Mouse (Mus musculus) embryonic facial prominence, embryonic 14.5 days (tissue): ENCODE measurements around the gene Ctrl. TPM values are rescaled to one million over a fixed set of nuclear protein-coding genes. Genes with fewer than 3 reads are reported as not detected.

Source experiments
- ATAC-seq: fragments of 200-750 bp; cut with Nextera tagmentation; 2 replicates; pipeline ENCODE4 v1.8.0; 2017; ENCODE audit warnings: low read depth, moderate number of reproducible peaks, moderate TSS enrichment
- DNase-seq: peaks from one replicate; pipeline ENCODE4 v3.0.0-alpha.2; 2015; ENCODE audit warnings: low spot score
- H3K27ac ChIP-seq: fragments of 300-500 bp; sonication (generic); replicated peaks from 2 replicates; pipeline ENCODE4 v1.5.1; 2014; ENCODE audit warnings: low read depth, mild to moderate bottlenecking, low read length, moderate library complexity
- H3K27me3 ChIP-seq: fragments of 300-500 bp; sonication (generic); replicated peaks from 2 replicates; pipeline ENCODE4 v1.6.1; 2014; ENCODE audit warnings: low read length; ENCODE audit not compliant: control insufficient read depth, insufficient read depth
- H3K36me3 ChIP-seq: fragments of 300-500 bp; sonication (generic); 2 replicates; pipeline ENCODE4 v1.6.1; 2014; ENCODE audit warnings: low read length, mixed read lengths; ENCODE audit not compliant: control insufficient read depth, insufficient read depth
- H3K4me1 ChIP-seq: fragments of 300-500 bp; sonication (generic); 2 replicates; pipeline ENCODE4 v1.6.1; 2014; ENCODE audit warnings: antibody characterized with exemption, low read length; ENCODE audit not compliant: control insufficient read depth, insufficient read depth
- H3K4me2 ChIP-seq: fragments of 300-500 bp; sonication (generic); 2 replicates; pipeline ENCODE4 v1.6.1; 2014; ENCODE audit warnings: low read depth, mild to moderate bottlenecking, low read length, moderate library complexity, mixed read lengths
- H3K4me3 ChIP-seq: fragments of 300-500 bp; sonication (generic); 2 replicates; pipeline ENCODE4 v1.5.1; 2014; ENCODE audit warnings: low read depth, mild to moderate bottlenecking, low read length
- H3K9ac ChIP-seq: fragments of 300-500 bp; sonication (generic); 2 replicates; pipeline ENCODE4 v1.6.1; 2014; ENCODE audit warnings: low read depth, mild to moderate bottlenecking, low read length, moderate library complexity, mixed read lengths
- H3K9me3 ChIP-seq: fragments of 300-500 bp; sonication (generic); 2 replicates; pipeline ENCODE4 v1.6.1; 2016; ENCODE audit warnings: low read length; ENCODE audit not compliant: control insufficient read depth
- WGBS: fragments of 180-500 bp; shearing (Covaris S2); extraction: QIAGEN DNeasy Blood & Tissue Kit; methylation state at CpG from one replicate; pipeline ENCODE4 v1.1.7; 2014; 5-methylcytosine and 5-hydroxymethylcytosine counted together
- polyA plus RNA-seq: library from polyadenylated mRNA; unstranded; fragments of >200 nt; fragmentation: Nextera tagmentation; extraction: Ambion mirVana; gene quantifications from 2 replicates; pipeline ENCODE4 v1.2.1, GENCODE M21; 2014

Gene Ctrl
- polyA plus RNA-seq, 1 experiment from 2014 or later = 0.57 TPM

GRCm38 (mm10) chr8:105935863-105936603 is 2.4 kb upstream of the Ctrl start:
- no peaks in the 10 kb centered on the region for H3K9me3 ChIP-seq
- peak overlapping the region; percentile 76 for H3K4me3 ChIP-seq
- peak overlapping the region; percentile 76 for H3K9ac ChIP-seq
- H3K36me3 ChIP-seq = peaks cover 18% of the 10 kb centered on the region; the same call in 1 of the 2 replicates
- H3K27ac ChIP-seq = no peak overlapping the region
- WGBS = 23% methylated on average over 7 of the region's 7 CpGs
- ATAC-seq (no peak), DNase-seq (no peak)
- peak overlapping the region; percentile 94 for H3K4me2 ChIP-seq
- no peaks in the 10 kb centered on the region for H3K27me3 ChIP-seq
- peaks cover 15% of the 10 kb centered on the region for H3K4me1 ChIP-seq

GRCm38 (mm10) chr8:105935105-105935504 is 1.4 kb upstream of the Ctrl start:
- Histone ChIP-seq H3K27ac (no peak overlapping the region), H3K27me3 (no peaks in the 10 kb centered on the region), H3K4me2 (no peak overlapping the region), H3K36me3 (peaks cover 18% of the 10 kb centered on the region), H3K9me3 (no peaks in the 10 kb centered on the region), H3K4me3 (no peak overlapping the region), H3K4me1 (peaks cover 15% of the 10 kb centered on the region), H3K9ac (no peak overlapping the region)
- 72% methylated on average over 6 of the region's 6 CpGs for WGBS
- ATAC-seq (no peak), DNase-seq (no peak)

GRCm38 (mm10) chr8:105932525-105932924 is 1.1 kb downstream of the Ctrl start:
- no peak overlapping the region for H3K4me2 ChIP-seq
- peaks cover 22% of the 10 kb centered on the region for H3K36me3 ChIP-seq
- H3K27ac ChIP-seq = no peak overlapping the region
- H3K4me1 ChIP-seq = peaks cover 10% of the 10 kb centered on the region
- ATAC-seq (no peak), DNase-seq (no peak)
- no peak overlapping the region for H3K4me3 ChIP-seq
- H3K9ac ChIP-seq = no peak overlapping the region
- no peaks in the 10 kb centered on the region for H3K9me3 ChIP-seq
- no peaks in the 10 kb centered on the region for H3K27me3 ChIP-seq
- 90% methylated on average over 11 of the region's 11 CpGs for WGBS

GRCm38 (mm10) chr8:105931271-105931670 is 2.4 kb downstream of the Ctrl start:
- Histone ChIP-seq H3K36me3 (peaks cover 22% of the 10 kb centered on the region), H3K9me3 (no peaks in the 10 kb centered on the region), H3K4me1 (peaks cover 6% of the 10 kb centered on the region), H3K27ac (no peak overlapping the region), H3K9ac (no peak overlapping the region), H3K27me3 (no peaks in the 10 kb centered on the region), H3K4me2 (no peak overlapping the region), H3K4me3 (no peak overlapping the region)
- ATAC-seq (no peak), DNase-seq (no peak)
- 93% methylated on average over 3 of the region's 3 CpGs for WGBS

GRCm38 (mm10) chr8:105930602-105931001 is 3.1 kb downstream of the Ctrl start:
- peak; percentile 53 for DNase-seq
- 13% methylated on average over 8 of the region's 8 CpGs for WGBS
- Histone ChIP-seq H3K27ac (no peak overlapping the region), H3K36me3 (peaks cover 22% of the 10 kb centered on the region), H3K9me3 (no peaks in the 10 kb centered on the region), H3K4me3 (no peak overlapping the region), H3K4me2 (no peak overlapping the region), H3K27me3 (no peaks in the 10 kb centered on the region), H3K9ac (0 out of 2 replicates have a peak overlapping the region, but pooled peaks have one; percentile 0), H3K4me1 (no peaks in the 10 kb centered on the region)
- ATAC-seq = peak; percentile 68

GRCm38 (mm10) chr8:105925123-105925522 is 8.5 kb downstream of the Ctrl start:
- WGBS = 68% methylated on average over 3 of the region's 3 CpGs
- H3K9me3 ChIP-seq = no peaks in the 10 kb centered on the region

GRCm38 (mm10) chr8:105919390-105919789 is 14.3 kb downstream of the Ctrl start:
- Histone ChIP-seq H3K9ac (no peak overlapping the region), H3K9me3 (no peaks in the 10 kb centered on the region), H3K4me3 (no peak overlapping the region), H3K27me3 (no peaks in the 10 kb centered on the region), H3K27ac (no peak overlapping the region), H3K36me3 (peaks cover 14% of the 10 kb centered on the region), H3K4me1 (no peaks in the 10 kb centered on the region), H3K4me2 (no peak overlapping the region)
- ATAC-seq (no peak), DNase-seq (no peak)
- WGBS = 89% methylated on average over 3 of the region's 3 CpGs

More at GRCm38 (mm10) chr8:105925123-105925522, 8.5 kb downstream of the Ctrl start:
- ATAC-seq = no peak
- DNase-seq = no peak
- H3K4me2 ChIP-seq = no peak overlapping the region
- no peaks in the 10 kb centered on the region for H3K27me3 ChIP-seq
- peaks cover 15% of the 10 kb centered on the region for H3K36me3 ChIP-seq
- no peaks in the 10 kb centered on the region for H3K4me1 ChIP-seq
- H3K27ac ChIP-seq = no peak overlapping the region
- H3K9ac ChIP-seq = no peak overlapping the region
- H3K4me3 ChIP-seq = no peak overlapping the region

- ATAC-seq = peak; percentile 12; the same call in 1 of the 2 replicates
- WGBS = 26% methylated on average over 16 of the region's 16 CpGs
- H3K4me3 ChIP-seq = peak overlapping the region; percentile 85
- no peaks in the 10 kb centered on the region for H3K9me3 ChIP-seq
- H3K4me1 ChIP-seq = peaks cover 6% of the 10 kb centered on the region
- peak overlapping the region; percentile 66 for H3K4me2 ChIP-seq
- peak overlapping the region; percentile 99 for H3K9ac ChIP-seq
- 0 out of 2 replicates have a peak, but pooled peaks cover 5% of the 10 kb centered on the region for H3K36me3 ChIP-seq
- peak overlapping the region; percentile 92 for H3K27ac ChIP-seq
- DNase-seq = peak; percentile 66
- H3K27me3 ChIP-seq = no peaks in the 10 kb centered on the region
Measured at GRCm38 (mm10) chr8:105900941-105901616, 32.6 kb downstream of the Ctrl start.
